Mouse (Mus musculus): ENCODE measurements around the gene Pdik1l. TPM values are rescaled to one million over a fixed set of nuclear protein-coding genes. Genes with fewer than 3 reads are reported as not detected.

The Pdik1l gene
- polyA plus RNA-seq, 1 experiment: 9.6 TPM

- no peak for DNase-seq
- no peaks in the 10 kb centered on the region for H3K4me1 ChIP-seq (ENCODE audit: control insufficient read depth, insufficient read depth, low read length)
- H3K27me3 ChIP-seq (ENCODE audit: control insufficient read depth, insufficient read depth, low read length): no peaks in the 10 kb centered on the region
- WGBS: 61% methylated on average over 9 of the region's 9 CpGs
- H3K27ac ChIP-seq (ENCODE audit: insufficient read depth, low read length): no peak overlapping the region
- no peak for TF ChIP-seq CTCF (IDR thresholded peaks at IDR 0.05; ENCODE audit: borderline replicate concordance, insufficient read depth, low read depth, low read length)
- TF ChIP-seq POLR2A (IDR thresholded peaks at IDR 0.05; ENCODE audit: borderline replicate concordance, insufficient read depth, low read length): no peak
- H3K4me3 ChIP-seq (replicated peaks; ENCODE audit: insufficient read depth, low read depth, low read length): no peak overlapping the region
Measured at GRCm38 (mm10) chr4:134265860-134266585, 21.7 kb downstream of the Pdik1l start.

- H3K27me3 ChIP-seq (ENCODE audit: control insufficient read depth, insufficient read depth, low read length): no peaks in the 10 kb centered on the region
- H3K27ac ChIP-seq (ENCODE audit: insufficient read depth, low read length): no peak overlapping the region
- WGBS: 26% methylated on average over 6 of the region's 6 CpGs
- H3K4me1 ChIP-seq (ENCODE audit: control insufficient read depth, insufficient read depth, low read length): no peaks in the 10 kb centered on the region
- peak; percentile 31 to 36 for DNase-seq
- TF ChIP-seq POLR2A (IDR thresholded peaks at IDR 0.05; ENCODE audit: borderline replicate concordance, insufficient read depth, low read length) (no peak), CTCF (IDR thresholded peaks at IDR 0.05; ENCODE audit: borderline replicate concordance, insufficient read depth, low read depth, low read length) (peak; percentile 63; the same call in 1 of the 2 replicates)
- no peak overlapping the region for H3K4me3 ChIP-seq (replicated peaks; ENCODE audit: insufficient read depth, low read depth, low read length)
Measured at GRCm38 (mm10) chr4:134263191-134263590, 24.5 kb downstream of the Pdik1l start.

GRCm38 (mm10) chr4:134258354-134258753 lies 29.3 kb downstream of the Pdik1l start:
- TF ChIP-seq POLR2A (IDR thresholded peaks at IDR 0.05; ENCODE audit: borderline replicate concordance, insufficient read depth, low read length): no peak
- no peak for TF ChIP-seq CTCF (IDR thresholded peaks at IDR 0.05; ENCODE audit: borderline replicate concordance, insufficient read depth, low read depth, low read length)
- no peaks in the 10 kb centered on the region; the same call in 1 of the 2 replicates for H3K27me3 ChIP-seq (ENCODE audit: control insufficient read depth, insufficient read depth, low read length)
- DNase-seq: no peak
- no peak overlapping the region for H3K27ac ChIP-seq (ENCODE audit: insufficient read depth, low read length)
- 65% methylated on average over 11 of the region's 11 CpGs for whole genome bisulfite sequencing
- no peak overlapping the region for H3K4me3 ChIP-seq (replicated peaks; ENCODE audit: insufficient read depth, low read depth, low read length)
- H3K4me1 ChIP-seq (ENCODE audit: control insufficient read depth, insufficient read depth, low read length): no peaks in the 10 kb centered on the region

GRCm38 (mm10) chr4:134257198-134258009 lies 30.3 kb downstream of the Pdik1l start:
- 51% methylated on average over 11 of the region's 11 CpGs for WGBS
- TF ChIP-seq CTCF (IDR thresholded peaks at IDR 0.05; ENCODE audit: borderline replicate concordance, insufficient read depth, low read depth, low read length) (no peak), POLR2A (IDR thresholded peaks at IDR 0.05; ENCODE audit: borderline replicate concordance, insufficient read depth, low read length) (no peak)
- no peak overlapping the region for H3K27ac ChIP-seq (ENCODE audit: insufficient read depth, low read length)
- H3K27me3 ChIP-seq (ENCODE audit: control insufficient read depth, insufficient read depth, low read length): no peaks in the 10 kb centered on the region; the same call in 1 of the 2 replicates
- H3K4me1 ChIP-seq (ENCODE audit: control insufficient read depth, insufficient read depth, low read length): no peaks in the 10 kb centered on the region
- H3K4me3 ChIP-seq (replicated peaks; ENCODE audit: insufficient read depth, low read depth, low read length): no peak overlapping the region
- DNase-seq: no peak

- Histone ChIP-seq H3K27me3 (ENCODE audit: control insufficient read depth, insufficient read depth, low read length) (no peaks in the 10 kb centered on the region; the same call in 1 of the 2 replicates), H3K4me1 (ENCODE audit: control insufficient read depth, insufficient read depth, low read length) (no peaks in the 10 kb centered on the region), H3K27ac (ENCODE audit: insufficient read depth, low read length) (no peak overlapping the region), H3K4me3 (replicated peaks; ENCODE audit: insufficient read depth, low read depth, low read length) (no peak overlapping the region)
- no peak for DNase-seq
- no peak for TF ChIP-seq CTCF (IDR thresholded peaks at IDR 0.05; ENCODE audit: borderline replicate concordance, insufficient read depth, low read depth, low read length)
- no peak for TF ChIP-seq POLR2A (IDR thresholded peaks at IDR 0.05; ENCODE audit: borderline replicate concordance, insufficient read depth, low read length)
- 33% methylated on average over 19 of the region's 19 CpGs for WGBS
Measured at GRCm38 (mm10) chr4:134256407-134257197, 31.1 kb downstream of the Pdik1l start.

DNA sequence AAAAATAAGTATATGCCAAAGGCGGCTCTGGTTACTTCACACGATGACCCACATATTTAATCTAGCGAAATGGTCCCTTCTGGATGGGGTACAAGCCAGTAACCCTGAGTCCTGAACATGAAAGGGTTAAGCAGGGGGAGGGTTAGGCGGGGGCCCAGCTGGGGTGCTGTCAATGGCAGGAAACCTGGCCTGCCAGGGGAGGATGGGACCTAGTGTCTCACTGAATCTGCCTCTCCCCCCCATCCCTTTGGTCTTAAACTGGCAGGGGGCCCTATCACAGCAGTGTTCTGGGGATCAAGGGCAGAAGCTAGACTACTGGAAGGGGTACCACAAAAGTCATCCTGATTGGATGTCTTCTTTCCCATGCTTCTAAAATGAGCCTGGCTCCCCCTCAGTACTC lies 31.8 kb downstream of the Pdik1l start:
- H3K4me3 ChIP-seq (replicated peaks; ENCODE audit: insufficient read depth, low read depth, low read length): no peak overlapping the region
- no peak for DNase-seq
- no peak for TF ChIP-seq CTCF (IDR thresholded peaks at IDR 0.05; ENCODE audit: borderline replicate concordance, insufficient read depth, low read depth, low read length)
- TF ChIP-seq POLR2A (IDR thresholded peaks at IDR 0.05; ENCODE audit: borderline replicate concordance, insufficient read depth, low read length): no peak
- peaks cover 2% of the 10 kb centered on the region; the same call in 1 of the 2 replicates for H3K27me3 ChIP-seq (ENCODE audit: control insufficient read depth, insufficient read depth, low read length)
- no peak overlapping the region for H3K27ac ChIP-seq (ENCODE audit: insufficient read depth, low read length)
- 35% methylated on average over 4 of the region's 4 CpGs for WGBS
- H3K4me1 ChIP-seq (ENCODE audit: control insufficient read depth, insufficient read depth, low read length): no peaks in the 10 kb centered on the region

- Histone ChIP-seq H3K4me1 (ENCODE audit: control insufficient read depth, insufficient read depth, low read length) (no peaks in the 10 kb centered on the region), H3K27me3 (ENCODE audit: control insufficient read depth, insufficient read depth, low read length) (peaks cover 2% of the 10 kb centered on the region; the same call in 1 of the 2 replicates), H3K27ac (ENCODE audit: insufficient read depth, low read length) (no peak overlapping the region), H3K4me3 (replicated peaks; ENCODE audit: insufficient read depth, low read depth, low read length) (no peak overlapping the region)
- TF ChIP-seq CTCF (IDR thresholded peaks at IDR 0.05; ENCODE audit: borderline replicate concordance, insufficient read depth, low read depth, low read length) (no peak), POLR2A (IDR thresholded peaks at IDR 0.05; ENCODE audit: borderline replicate concordance, insufficient read depth, low read length) (no peak)
- WGBS: 68% methylated on average over 3 of the region's 3 CpGs
- DNase-seq: no peak
Measured at GRCm38 (mm10) chr4:134254835-134255234, 32.9 kb downstream of the Pdik1l start.
